In genomic region chr10:128086391-128086790, GRCm38 (mm10) we compare ENCODE assay signal across 8 mouse cellular contexts. TPM values are rescaled to one million over a fixed set of nuclear protein-coding genes. Genes with fewer than 3 reads are reported as not detected.
A peak's percentile ranks its signal among the peaks of the same experiment; 100 is the strongest.
DNase-seq lines count a peak whose midpoint lies in the region; ATAC-seq and TF ChIP-seq lines count a peak whose summit lies in the region.

No protein-coding gene starts in this region.

- H3K27me3 ChIP-seq in heart, embryonic 14.5 days (ENCODE audit: control insufficient read depth, insufficient read depth, low read length) = no peaks in the 10 kb centered on the region
- no peaks in the 10 kb centered on the region for H3K27me3 ChIP-seq in midbrain, postnatal 0 days (ENCODE audit: insufficient read depth, low read length)

- no peaks in the 10 kb centered on the region for H3K9me3 ChIP-seq in heart, embryonic 14.5 days (ENCODE audit: control insufficient read depth, low read length)
- H3K9me3 ChIP-seq in midbrain, postnatal 0 days (ENCODE audit: low read length) = no peaks in the 10 kb centered on the region

- H3K4me1 ChIP-seq in heart, embryonic 14.5 days (ENCODE audit: control insufficient read depth in 2 of 2, insufficient read depth in 2 of 2, low read length in 2 of 2) = peaks cover 7 to 40% of the 10 kb centered on the region in 2 experiments
- peaks cover 12% of the 10 kb centered on the region; the same call in 1 of the 2 replicates for H3K4me1 ChIP-seq in midbrain, postnatal 0 days (ENCODE audit: insufficient read depth, low read length)

- no peak overlapping the region for H3K27ac ChIP-seq in heart, embryonic 14.5 days (replicated peaks in 1 of 2; ENCODE audit: control insufficient read depth in 1 of 2, insufficient read depth in 1 of 2, low read depth in 2 of 2, low read length in 2 of 2)
- no peak overlapping the region for H3K27ac ChIP-seq in midbrain, postnatal 0 days (ENCODE audit: low read depth, low read length)

- TF ChIP-seq CTCF in midbrain, postnatal 0 days (IDR thresholded peaks at IDR 0.05) = peak; percentile 68

- peaks cover 69% of the 10 kb centered on the region for H3K36me3 ChIP-seq in heart, embryonic 14.5 days (ENCODE audit: control insufficient read depth, insufficient read depth, low read length)
- peaks cover 46% of the 10 kb centered on the region for H3K36me3 ChIP-seq in midbrain, postnatal 0 days (ENCODE audit: insufficient read depth, low read length)

- no peak overlapping the region for H3K9ac ChIP-seq in heart, embryonic 14.5 days (ENCODE audit: low read length)
- H3K9ac ChIP-seq in midbrain, postnatal 0 days (replicated peaks; ENCODE audit: low read length, poor library complexity, severe bottlenecking) = no peak overlapping the region

- no peak for DNase-seq in heart, adult 9 months (ENCODE audit: low spot score in 2 of 2)
- DNase-seq in urinary bladder, postnatal 14 days (ENCODE audit: low spot score) = peak; percentile 34
- no peak for DNase-seq in urinary bladder, postnatal 10 days (ENCODE audit: low spot score)
- DNase-seq in embryo, embryonic 10.5 days (ENCODE audit: low spot score) = peak; percentile 68
- peak; percentile 64 for DNase-seq in midbrain, postnatal 0 days (ENCODE audit: low spot score)
- no peak for DNase-seq in right cerebral cortex, postnatal 10 days (ENCODE audit: low spot score in 2 of 2)
- DNase-seq in adrenal gland, adult 18-20 months (ENCODE audit: low spot score in 2 of 2) = no peak

- WGBS in heart, embryonic 14.5 days = 73% methylated on average over 6 of the region's 6 CpGs
- 77% methylated on average over 6 of the region's 6 CpGs for WGBS in midbrain, postnatal 0 days

- H3K4me2 ChIP-seq in heart, embryonic 14.5 days (ENCODE audit: low read length) = peak overlapping the region; percentile 87
- no peak overlapping the region for H3K4me2 ChIP-seq in midbrain, postnatal 0 days (ENCODE audit: low read depth, low read length, poor library complexity, severe bottlenecking)

- H3K4me3 ChIP-seq in heart, embryonic 14.5 days (ENCODE audit: control insufficient read depth in 1 of 2, insufficient read depth in 1 of 2, low read depth in 1 of 2, low read length in 2 of 2) = no peak overlapping the region
- H3K4me3 ChIP-seq in midbrain, postnatal 0 days (ENCODE audit: low read depth, low read length) = no peak overlapping the region

- no peak for ATAC-seq in heart, embryonic 14.5 days (ENCODE audit: insufficient number of reproducible peaks, insufficient read depth, low FRiP score, low read depth)
- no peak for ATAC-seq in midbrain, postnatal 0 days (ENCODE audit: low FRiP score)

RNA-seq across cellular contexts. Expression of gene Atp5b, which starts 3.3 kb away (rescaled TPM):
- 6,412 and 6,474 TPM in 2 replicates for polyA plus RNA-seq in heart, embryonic 14.5 days (2014; fragmentation: Nextera tagmentation; extraction: Ambion mirVana)
- 4,011 and 6,126 TPM in 2 replicates for total RNA-seq in midbrain, postnatal 0 days (2014; rRNA removed)
- 2,103 and 2,155 TPM in 2 replicates for polyA plus RNA-seq in midbrain, postnatal 0 days (2015; fragmentation: Nextera tagmentation; extraction: Ambion mirVana)
- total RNA-seq in adrenal gland, adult 18-20 months (2021) = 1,000 to 10,000 TPM; 2,783 to 4,328 TPM

RNA-seq across cellular contexts. Expression of gene Baz2a, which starts 5.0 kb away (rescaled TPM):
- 13.3 and 17.2 TPM in 2 replicates for polyA plus RNA-seq in heart, embryonic 14.5 days (2014; fragmentation: Nextera tagmentation; extraction: Ambion mirVana)
- 14.0 and 17.3 TPM in 2 replicates for total RNA-seq in midbrain, postnatal 0 days (2014; rRNA removed)
- polyA plus RNA-seq in midbrain, postnatal 0 days (2015; fragmentation: Nextera tagmentation; extraction: Ambion mirVana) = 8.0 and 9.3 TPM in 2 replicates
- total RNA-seq in adrenal gland, adult 18-20 months (2021) = 10 to 100 TPM; 35.6 to 45.3 TPM

RNA-seq across cellular contexts. Expression of gene Ptges3, which starts 27.6 kb away (rescaled TPM):
- polyA plus RNA-seq in heart, embryonic 14.5 days (2014; fragmentation: Nextera tagmentation; extraction: Ambion mirVana) = 280 and 290 TPM in 2 replicates
- 109 and 117 TPM in 2 replicates for total RNA-seq in midbrain, postnatal 0 days (2014; rRNA removed)
- polyA plus RNA-seq in midbrain, postnatal 0 days (2015; fragmentation: Nextera tagmentation; extraction: Ambion mirVana) = 390 and 433 TPM in 2 replicates
- total RNA-seq in adrenal gland, adult 18-20 months (2021) = 100 to 1,000 TPM; 228 to 248 TPM

RNA-seq across cellular contexts. Expression of gene Naca, which starts 51.0 kb away (rescaled TPM):
- polyA plus RNA-seq in heart, embryonic 14.5 days (2014; fragmentation: Nextera tagmentation; extraction: Ambion mirVana) = 540 and 614 TPM in 2 replicates
- total RNA-seq in midbrain, postnatal 0 days (2014; rRNA removed) = 415 and 452 TPM in 2 replicates
- polyA plus RNA-seq in midbrain, postnatal 0 days (2015; fragmentation: Nextera tagmentation; extraction: Ambion mirVana) = 443 and 454 TPM in 2 replicates
- 100 to 1,000 TPM; 612 to 654 TPM for total RNA-seq in adrenal gland, adult 18-20 months (2021)

Comparison
In these comparisons a context has a peak if more than half of its experiments do, and no peak if none do; other contexts are left out.
1. DNase-seq: peak in urinary bladder, postnatal 14 days (single experiment), embryo, embryonic 10.5 days (single experiment) and midbrain, postnatal 0 days (single experiment); none in heart, adult 9 months (0 of 2), urinary bladder, postnatal 10 days (single experiment), right cerebral cortex, postnatal 10 days (0 of 2) and adrenal gland, adult 18-20 months (0 of 2).